Mouse (Mus musculus) CH12.LX (cell line): ENCODE data around the gene Dimt1.

Experiments
- CTCF ChIP-seq, 2 experiments: IDR thresholded peaks in 1 of 2; conservative IDR thresholded peaks in 1 of 2; 2 replicates each; pipeline ENCODE4 v1.5.1; 2011 to 2012; ENCODE audit warnings: low read depth in 2 of 2, low read length in 2 of 2, improper control_type of control experiment in 1 of 2, inconsistent platforms in 1 of 2, mild to moderate bottlenecking in 1 of 2, moderate library complexity in 1 of 2
- POLR2AphosphoS2 ChIP-seq: IDR thresholded peaks from 2 replicates; pipeline ENCODE4 v1.6.1; 2011; ENCODE audit warnings: low read depth, low read length, improper control_type of control experiment
- SIN3A ChIP-seq: IDR thresholded peaks from 2 replicates; pipeline ENCODE4 v1.6.1; 2012; ENCODE audit warnings: low read length, improper control_type of control experiment, inconsistent platforms
- ZNF384 ChIP-seq: IDR thresholded peaks from 2 replicates; pipeline ENCODE4 v1.6.1; 2012; ENCODE audit warnings: low read depth, low read length, improper control_type of control experiment, inconsistent platforms

- no peak for TF ChIP-seq POLR2AphosphoS2
- TF ChIP-seq SIN3A: no peak
- TF ChIP-seq ZNF384: no peak
- no peak for TF ChIP-seq CTCF (conservative IDR thresholded peaks at IDR 0.05 in 1 of 2, IDR thresholded peaks at IDR 0.05 in 1 of 2; ENCODE audit: low read depth in 2 of 2, low read length in 2 of 2)
Measured at GRCm38 (mm10) chr13:106929201-106929600, 17.7 kb upstream of the Dimt1 start.
